Mouse (Mus musculus): ENCODE data around the gene Faim.

GRCm38 (mm10) chr9:98961591-98962477 lies 24.3 kb upstream of the Faim start:
- no peak for TF ChIP-seq CTCF (IDR thresholded peaks at IDR 0.05)
- TF ChIP-seq EP300 (IDR thresholded peaks at IDR 0.05) = no peak

All from lung, postnatal 0 days (tissue).